Mouse (Mus musculus): Measurements from ENCODE around the gene Dyrk3.

DNA sequence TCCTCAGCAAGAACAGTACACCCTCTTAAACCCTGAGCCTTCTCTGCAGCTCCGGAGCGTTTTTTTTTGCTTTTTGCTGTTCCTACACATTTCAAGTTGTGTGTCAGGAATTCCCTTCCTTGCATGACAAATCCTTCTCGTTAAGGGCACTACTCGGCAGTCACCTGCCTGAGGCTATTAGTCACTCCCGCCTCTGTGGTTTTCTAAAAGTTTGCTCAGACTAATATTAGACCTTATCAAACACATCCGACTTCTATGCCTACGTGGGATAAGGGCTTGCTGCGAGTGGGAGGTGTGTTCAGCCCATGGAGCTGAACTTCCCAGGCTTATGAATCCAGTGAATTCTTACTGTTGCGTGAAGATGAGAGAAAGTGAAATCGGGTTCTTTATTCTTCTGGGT lies 19.6 kb downstream of the Dyrk3 start:
- no peak for TF ChIP-seq CTCF (conservative IDR thresholded peaks at IDR 0.05; ENCODE audit: low read length)
- TF ChIP-seq NANOG (IDR thresholded peaks at IDR 0.05; ENCODE audit: borderline replicate concordance, low read length), result no peak

Data from E14TG2a.4 (cell line).